Mouse (Mus musculus): ENCODE data around the gene Atpaf1.

- TF ChIP-seq CTCF (IDR thresholded peaks at IDR 0.05; ENCODE audit: borderline replicate concordance, insufficient read depth, low read depth, low read length), result no peak
- TF ChIP-seq POLR2A (IDR thresholded peaks at IDR 0.05; ENCODE audit: borderline replicate concordance, insufficient read depth, low read length), result no peak
Measured at GRCm38 (mm10) chr4:115820944-115821343, 36.3 kb downstream of the Atpaf1 start.

Data from cerebellum, adult 2 months (tissue).